Mouse (Mus musculus) liver, adult 2 months (tissue): Measurements from ENCODE around the gene Mcidas.

ENCODE experiments used
- CTCF ChIP-seq: fragments of 200-500 bp; IDR thresholded peaks from 2 replicates; pipeline ENCODE4 v1.5.1; 2011; ENCODE audit warnings: low read depth, low read length, control low read depth
- POLR2A ChIP-seq: fragments of 200-500 bp; IDR thresholded peaks from 2 replicates; pipeline ENCODE4 v1.6.1; 2011; ENCODE audit warnings: low read length, control low read depth; ENCODE audit not compliant: insufficient read depth; ENCODE audit errors: extremely low read depth

DNA sequence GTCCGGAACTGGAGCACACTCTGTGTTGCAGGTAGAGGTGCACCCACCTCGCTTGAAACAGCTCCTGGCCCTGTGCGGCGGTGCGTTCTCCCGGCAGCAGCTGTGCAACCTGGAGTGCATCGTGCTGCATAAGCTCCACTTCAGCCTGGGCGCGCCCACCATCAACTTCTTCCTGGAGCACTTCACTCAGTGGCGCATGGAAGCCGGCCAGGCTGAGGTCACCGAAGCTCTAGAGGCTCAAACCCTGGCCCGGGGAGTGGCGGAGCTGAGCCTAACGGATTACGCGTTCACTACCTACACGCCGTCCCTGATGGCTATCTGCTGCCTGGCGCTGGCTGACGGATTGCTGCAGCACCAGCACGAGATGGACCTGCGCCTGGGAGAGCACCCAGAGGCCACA is 4.1 kb upstream of the Mcidas start:
- no peak for TF ChIP-seq CTCF
- TF ChIP-seq POLR2A: no peak
